Mouse (Mus musculus) liver, adult 2 months (tissue): Measurements from ENCODE around the gene Rab37.

Experiments used
- CTCF ChIP-seq: fragments of 200-500 bp; IDR thresholded peaks from 2 replicates; pipeline ENCODE4 v1.5.1; 2011; ENCODE audit warnings: low read depth, low read length, control low read depth
- POLR2A ChIP-seq: fragments of 200-500 bp; IDR thresholded peaks from 2 replicates; pipeline ENCODE4 v1.6.1; 2011; ENCODE audit warnings: low read length, control low read depth; ENCODE audit not compliant: insufficient read depth; ENCODE audit errors: extremely low read depth

GRCm38 (mm10) chr11:115157933-115158719, 66.9 kb downstream of the Rab37 start:
- TF ChIP-seq POLR2A (no peak), CTCF (no peak)
